Mouse (Mus musculus): ENCODE measurements around the gene Pdia6.

Pdia6 gene

DNA sequence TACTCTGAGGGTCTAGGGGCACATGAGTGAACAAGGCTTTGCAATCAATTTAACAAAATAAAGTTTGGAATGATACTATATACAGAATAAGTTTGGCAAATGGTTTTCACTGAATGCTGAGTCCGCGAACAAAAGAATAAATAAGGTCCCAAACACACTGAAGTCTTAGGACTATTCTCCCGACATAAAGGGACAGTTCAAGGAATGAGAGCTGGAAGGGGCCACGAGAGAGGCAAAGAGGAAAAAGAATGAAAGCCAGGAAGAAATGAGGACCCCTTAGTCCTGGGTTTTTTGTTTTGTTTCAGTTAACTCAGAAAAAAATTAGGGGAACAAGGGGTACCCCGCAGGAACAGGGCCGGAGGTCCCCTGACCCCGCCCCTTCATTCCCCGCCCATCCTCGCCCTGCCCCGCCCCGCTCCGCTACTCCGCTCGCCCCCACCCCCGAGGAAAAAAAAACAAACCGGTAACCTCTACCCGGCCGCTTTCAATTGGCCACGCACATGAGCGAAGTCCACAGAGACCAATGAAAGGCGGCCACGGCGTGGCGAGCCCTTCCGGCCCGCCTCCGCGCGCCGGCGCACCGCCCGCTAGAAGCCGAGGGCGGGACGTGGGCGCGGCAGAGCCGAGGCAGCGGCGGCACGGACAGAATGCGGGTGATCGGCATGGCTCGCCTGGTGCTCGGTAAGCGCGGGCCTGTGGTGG is at the start of gene Pdia6:
Pdia6 (plus strand) TSS at position 575 of the 702 bp plus-strand sequence.
- peak; percentile 89 for DNase-seq

DNA sequence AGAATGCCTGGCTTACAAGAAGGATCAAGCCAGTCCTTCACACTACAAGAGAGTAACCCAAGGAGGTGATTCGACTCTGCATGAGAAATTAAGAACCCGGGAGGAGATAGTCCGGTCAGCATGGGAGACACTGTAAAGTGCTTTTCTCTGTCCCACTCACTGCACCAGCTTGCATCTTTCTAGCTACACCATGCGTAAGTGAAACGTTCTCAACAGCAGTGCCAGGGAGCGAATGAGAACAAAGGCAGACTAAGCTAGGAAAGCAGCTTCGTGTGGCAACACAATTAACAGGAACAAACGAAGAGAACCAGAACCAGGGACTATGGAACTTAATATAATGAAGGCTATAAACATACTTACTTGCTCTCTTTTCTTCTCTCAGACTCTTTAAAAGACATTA is 48.0 kb upstream of the Pdia6 start:
- no peak for DNase-seq

DNA sequence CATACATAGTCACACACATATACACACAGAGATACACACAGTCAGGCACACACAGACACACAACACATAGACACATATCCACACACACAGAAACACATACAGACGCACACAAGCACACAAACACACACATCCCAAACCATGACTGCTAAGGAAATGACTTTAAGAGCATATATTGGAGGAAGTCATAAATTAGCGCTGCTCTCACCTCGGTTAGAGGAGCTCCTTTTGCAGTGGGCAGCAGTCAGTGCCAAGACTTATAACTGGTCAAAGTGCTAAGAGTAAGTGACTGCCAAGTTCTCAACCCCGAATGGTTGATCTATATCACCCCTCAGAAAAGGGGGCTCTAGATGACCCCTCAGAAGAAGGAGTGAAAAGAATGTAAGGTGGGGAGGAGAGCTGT is 47.2 kb upstream of the Pdia6 start:
- no peak for DNase-seq

DNA sequence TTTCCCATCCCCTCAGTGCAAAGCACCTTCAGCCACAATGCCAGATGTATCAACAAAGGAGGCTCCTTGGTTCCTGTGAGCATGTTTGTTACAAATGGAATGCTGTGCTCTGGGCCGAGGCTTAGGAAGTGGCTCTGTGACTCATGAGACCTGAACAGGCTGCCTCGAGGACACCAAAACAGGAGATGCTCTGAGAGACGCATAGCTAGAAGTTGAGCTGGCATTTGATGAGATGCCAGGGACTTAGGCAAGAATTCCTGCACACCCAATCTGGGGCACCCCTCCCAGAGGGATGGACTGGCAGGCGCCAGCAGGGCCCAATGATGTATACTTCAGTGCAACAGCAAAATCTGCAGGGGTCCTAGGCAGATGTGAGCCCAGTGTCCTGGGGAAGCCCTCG is 45.7 kb upstream of the Pdia6 start:
- no peak for DNase-seq

DNA sequence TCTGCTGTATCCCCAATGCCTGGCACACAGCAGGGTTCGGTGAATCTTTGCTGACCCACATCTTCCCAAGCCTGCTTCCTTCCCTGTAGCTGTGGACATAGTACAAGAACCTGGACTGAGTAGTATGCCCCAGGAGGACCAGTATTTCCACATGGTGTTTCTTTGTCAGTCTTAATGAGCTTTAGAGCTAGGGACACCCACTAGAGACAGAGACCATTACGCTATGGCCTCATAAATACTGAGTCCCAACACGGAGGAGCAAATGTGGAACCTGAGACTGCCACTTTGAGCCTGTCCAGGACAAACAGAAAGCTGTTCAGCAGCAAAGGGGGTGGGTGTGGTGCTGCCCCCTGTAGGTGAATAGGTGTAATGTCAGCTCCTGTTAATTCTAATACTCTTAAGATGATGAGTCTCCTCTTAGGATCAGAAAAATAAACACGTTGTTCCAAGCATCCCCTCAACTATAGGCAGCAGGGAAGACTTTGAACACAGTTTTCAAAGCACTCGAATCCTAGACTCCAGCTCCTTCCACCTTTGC is 44.4 kb upstream of the Pdia6 start:
- no peak for DNase-seq

DNA sequence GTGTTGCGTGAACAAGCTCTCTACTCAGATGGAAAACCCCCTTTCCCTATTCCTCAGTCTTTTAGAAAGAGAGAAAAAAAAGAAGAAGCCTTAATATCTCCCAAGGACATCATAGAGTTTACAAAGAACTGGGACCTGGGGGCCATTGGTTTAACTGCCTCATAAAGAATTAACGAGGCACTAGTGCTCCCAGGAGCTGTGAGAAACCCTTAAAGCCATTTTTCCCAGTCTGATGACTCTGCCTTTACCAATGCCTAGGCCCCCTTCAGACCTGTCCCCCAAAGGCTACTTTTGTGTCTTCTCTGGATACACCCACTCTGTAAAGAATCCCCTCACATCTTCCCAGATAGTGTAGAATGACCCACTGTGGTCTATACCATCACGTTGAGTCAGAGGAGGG is 43.3 kb upstream of the Pdia6 start:
- DNase-seq, result no peak

DNA sequence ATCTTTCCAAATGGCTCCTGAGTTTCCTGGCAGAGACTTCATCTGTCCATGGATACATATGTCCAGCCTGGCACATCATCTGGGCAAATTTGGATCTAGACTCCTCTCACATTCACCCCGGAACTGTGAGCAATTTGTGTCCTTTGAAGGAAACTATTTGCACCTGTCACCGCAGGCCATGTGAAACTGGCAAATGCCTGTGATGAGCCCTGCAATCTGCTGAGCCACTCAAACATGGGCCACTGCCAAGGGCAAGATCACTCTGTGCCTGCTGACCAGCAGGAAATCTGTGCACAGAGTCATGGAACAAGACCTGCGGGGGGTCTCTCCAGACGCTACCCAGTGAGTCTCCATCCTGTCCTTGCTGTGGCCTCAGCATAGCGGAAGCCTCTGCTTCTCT is 41.3 kb upstream of the Pdia6 start:
- peak; percentile 95 for DNase-seq

DNA sequence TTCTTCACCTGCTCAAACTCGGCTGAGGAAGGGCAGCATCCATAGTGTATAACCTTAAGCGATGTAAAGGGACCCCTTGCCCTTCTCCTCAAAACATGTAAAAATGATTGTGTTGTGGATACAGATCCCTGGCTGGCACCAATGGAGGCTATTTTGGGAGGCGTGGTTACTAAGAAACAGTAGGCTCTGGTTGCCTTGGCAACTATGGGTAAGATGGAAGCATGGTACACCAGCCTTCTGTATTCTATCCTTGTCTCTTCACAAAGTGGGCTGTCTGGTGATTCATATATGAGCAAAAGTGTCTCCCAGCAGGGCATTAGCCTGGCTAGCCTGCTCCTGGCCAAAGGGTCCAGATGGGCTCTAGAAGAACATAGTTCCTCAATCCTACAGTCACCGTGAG is 38.4 kb upstream of the Pdia6 start:
- DNase-seq, result no peak

DNA sequence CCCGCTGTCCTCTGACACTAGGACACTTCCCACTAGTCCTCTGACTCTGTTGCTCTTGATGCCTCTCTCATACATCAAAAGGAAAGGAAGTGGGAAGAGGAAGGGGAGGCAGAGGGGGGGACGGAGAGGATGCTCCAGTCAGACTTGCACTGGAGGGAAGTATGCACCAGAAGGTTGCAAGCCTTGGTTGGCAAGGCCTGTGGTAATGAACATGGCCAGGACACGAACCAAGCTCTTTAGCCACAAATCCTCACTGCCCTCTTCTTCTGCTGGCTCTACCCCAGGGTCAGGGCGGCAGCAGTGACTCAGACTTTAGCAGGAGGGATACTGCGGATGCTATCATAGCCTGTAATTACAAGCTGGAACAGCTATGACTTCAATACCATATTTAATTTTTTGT is 35.8 kb upstream of the Pdia6 start:
- no peak for DNase-seq

DNA sequence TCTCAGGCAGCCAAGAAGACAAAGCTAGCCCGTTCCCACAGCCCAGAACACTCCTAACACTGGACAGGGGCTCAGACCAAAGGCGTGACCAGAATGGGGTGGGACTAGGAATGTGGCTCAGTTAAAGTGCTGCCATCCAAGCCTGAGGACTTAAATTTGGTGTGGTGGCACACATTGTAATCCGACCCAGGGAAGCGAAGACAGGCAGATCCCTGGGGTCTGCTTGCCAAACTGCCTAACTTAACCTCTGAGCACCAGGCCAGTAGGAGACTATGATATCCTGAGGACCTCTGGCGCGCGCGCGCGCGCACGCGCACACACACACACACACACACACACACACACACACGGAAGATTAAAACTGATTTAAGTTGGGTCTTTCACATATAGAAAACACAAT is 34.8 kb upstream of the Pdia6 start:
- no peak for DNase-seq

DNA sequence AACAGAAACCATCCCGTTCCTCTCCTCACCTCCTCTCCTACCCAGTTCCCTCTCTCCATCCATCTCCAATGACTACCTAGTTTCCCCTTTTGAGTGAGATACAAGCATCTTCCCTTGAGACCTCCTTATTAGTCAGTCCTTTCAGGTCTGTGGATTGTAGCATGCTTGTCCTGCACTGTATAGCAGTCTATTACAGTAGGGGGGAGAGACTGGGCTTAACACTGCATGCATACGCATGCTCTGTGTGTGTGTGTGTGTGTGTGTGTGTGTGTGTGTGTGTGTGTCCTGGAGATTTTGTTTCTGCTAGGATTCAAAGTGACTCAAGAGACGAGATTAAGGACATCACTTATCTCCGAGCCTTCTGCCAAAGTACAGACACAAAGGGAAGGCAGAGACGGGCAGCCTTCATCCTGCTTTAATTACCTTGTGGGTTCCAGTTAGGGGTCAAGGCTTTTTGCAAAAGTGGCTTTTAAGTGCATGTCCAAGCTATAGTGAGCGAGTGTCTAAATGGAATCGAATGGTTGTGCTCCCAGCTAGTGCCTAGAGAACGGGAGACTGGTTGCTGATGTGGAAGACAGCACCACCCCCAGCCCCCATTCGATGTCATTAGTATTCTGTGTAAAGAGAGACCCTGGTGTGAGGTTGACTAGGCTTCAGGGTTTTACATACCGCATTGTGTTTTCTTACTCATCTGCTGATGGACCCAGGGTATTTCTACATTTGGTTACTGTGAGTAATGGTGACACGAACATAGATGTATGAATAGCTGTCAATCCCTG is 30.6 kb upstream of the Pdia6 start:
- no peak for DNase-seq

DNA sequence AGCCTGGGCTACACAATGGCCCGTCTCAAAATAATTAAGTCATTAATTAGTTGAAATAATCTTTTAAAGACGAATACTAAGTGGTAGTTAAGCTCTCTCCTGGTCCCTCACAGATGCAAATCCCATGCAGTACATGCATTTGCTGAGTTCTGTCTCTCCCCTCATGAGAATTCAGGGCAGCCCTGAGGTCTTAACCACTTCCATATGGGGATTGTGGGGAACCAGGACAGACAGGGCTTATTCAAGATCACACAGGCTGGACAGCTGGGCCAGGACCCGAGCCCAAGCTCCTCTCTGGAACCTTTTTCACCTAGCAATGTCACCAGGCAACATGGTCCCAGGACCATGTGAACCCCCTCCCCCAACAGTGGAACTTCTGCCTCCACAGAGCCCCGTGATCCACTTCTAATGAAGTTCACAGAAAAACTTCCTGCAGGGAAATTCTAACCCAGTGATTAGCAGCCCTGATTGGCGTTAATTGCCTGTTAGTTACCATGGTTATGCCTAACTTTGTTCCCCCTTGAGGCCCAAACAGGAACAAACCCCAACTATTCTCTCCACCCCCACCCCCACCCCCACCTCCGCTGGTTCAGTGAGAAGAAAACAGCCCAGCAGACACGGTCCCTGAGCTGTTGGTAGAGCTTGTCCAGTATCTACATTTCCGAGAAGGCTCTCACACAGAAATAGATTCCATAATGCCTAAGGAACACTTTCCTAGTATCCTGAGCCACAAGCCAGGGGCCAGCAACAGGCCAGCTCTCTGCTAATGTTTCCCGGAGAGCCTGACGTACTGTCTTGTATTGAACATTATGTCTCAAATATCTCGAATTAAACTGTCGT is 27.5 kb upstream of the Pdia6 start:
- DNase-seq, result no peak

DNA sequence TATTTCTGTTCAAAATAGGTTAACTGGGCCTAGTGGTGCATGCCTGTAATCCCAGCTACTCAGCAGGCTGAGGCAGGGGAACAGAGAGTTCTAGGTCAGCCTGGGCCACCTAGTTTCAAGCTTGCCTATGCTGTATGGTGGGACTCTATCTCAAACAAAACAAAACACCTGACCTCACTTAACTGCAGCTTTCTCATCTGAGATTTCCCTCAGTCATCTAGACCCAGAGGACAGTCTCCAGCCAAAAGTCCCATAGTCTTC is 27.0 kb upstream of the Pdia6 start:
- no peak for DNase-seq

DNA sequence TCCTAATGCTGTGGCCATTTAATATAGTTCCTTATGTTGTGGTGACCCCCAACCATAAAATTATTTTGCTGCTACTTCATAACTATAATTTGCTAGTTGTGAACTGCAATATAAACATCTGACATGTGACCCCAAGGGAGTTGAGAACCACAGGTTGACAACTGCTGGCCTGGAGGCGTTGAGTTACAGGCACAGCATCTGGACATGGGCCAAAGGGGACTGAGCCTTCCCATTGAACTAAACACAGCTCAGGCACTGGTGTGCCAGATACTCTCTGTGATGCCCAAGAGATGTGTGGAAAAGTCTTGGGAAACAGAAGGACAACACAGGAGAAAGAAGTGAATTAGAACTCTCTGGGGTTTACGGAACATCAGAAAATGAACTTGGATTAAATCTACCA is 25.3 kb upstream of the Pdia6 start:
- no peak for DNase-seq

DNA sequence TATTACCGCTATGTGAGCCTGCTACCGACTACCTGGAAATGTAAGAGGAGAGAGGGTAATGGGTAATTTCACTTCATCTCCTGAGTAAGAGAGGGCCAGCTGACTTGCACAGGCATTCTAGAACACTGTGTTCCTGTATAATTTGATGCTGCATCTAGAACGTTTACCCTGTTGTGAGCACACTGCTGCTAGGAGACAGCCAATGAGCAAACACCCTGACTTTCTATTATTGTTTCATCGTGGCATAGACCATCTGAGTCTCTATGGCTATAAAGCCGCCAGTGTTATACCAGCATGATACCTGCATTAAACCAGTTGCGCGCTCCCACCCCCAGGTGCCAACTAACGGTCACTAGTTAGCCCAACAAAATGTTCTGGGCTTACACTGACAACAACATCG is 24.7 kb upstream of the Pdia6 start:
- no peak for DNase-seq

DNA sequence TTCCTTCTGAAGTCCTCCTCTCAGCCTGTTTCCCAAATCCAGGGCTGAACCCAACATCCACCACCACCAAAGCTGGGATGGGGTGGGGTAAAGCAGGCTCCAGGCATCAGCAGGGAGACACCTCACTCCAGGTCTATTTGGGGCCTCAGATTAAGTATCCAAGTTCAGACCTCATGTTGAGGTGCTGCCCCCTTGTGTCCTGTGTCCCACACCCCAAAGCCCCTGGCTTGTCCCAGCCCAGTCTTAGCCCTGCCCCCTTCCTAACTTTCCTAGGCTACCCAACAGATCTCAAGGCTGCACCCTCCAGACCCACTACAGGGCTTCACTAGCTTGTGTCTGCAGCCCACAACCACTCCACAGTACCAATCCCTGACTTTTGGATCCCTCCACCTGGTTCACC is 24.3 kb upstream of the Pdia6 start:
- DNase-seq, result no peak

DNA sequence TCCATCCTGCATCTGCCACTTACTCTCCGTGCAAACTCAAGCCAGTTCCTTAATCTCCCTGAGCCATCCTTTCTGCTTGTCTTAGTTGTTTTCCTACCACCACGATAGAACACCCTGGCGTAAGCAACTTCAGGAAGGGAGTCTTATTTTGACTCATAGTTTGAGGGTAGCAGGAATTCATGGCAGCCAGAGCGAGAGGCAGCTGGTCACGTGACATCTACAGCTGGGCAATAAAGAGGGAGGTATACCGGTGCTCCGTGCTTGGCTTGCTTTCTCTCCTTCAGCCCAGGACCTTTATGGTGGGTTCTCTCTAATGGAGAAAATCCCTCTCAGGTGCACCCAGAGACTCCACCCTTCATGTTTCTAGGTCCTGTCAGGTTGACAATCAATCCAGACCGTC is 15.4 kb upstream of the Pdia6 start:
- no peak for DNase-seq

DNA sequence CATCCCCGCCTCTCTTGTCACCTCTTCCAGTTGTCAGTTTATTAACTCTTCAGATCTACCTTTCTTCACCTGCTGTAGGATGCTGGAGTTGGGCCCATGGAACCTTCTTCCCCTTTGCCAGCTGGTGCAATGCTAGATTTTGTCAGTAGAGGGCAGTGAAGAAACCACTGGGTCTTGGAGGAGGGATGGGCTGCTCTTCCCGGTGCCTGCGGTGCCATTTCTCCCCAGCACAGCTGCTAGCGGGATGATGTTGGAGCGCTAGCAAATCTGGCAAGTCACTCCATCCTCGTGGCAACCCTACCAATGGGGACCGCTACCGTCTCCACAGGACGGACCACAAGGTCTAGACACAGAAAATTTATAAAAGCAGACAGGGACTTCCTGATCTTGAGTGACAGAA is 13.3 kb upstream of the Pdia6 start:
- peak; percentile 54 for DNase-seq

DNA sequence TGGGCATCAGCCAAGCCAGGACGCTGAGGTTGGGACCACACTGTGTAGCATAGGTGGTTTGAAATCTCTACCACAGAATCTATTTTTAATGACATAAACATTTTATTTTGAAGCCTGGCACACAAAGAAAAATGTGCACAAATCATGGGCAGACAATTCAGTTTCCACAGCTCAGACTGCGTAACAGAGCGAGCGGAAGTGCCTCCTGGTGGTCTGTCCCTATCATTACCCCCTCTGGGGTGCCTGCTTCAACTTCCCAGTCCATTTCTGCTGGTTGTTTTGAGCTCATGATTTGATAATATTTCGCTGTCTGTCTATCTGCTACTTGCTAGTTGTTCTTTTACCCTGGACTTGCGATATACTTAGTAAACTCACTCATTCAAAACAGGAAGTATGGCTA is 10.7 kb upstream of the Pdia6 start:
- DNase-seq, result no peak

DNA sequence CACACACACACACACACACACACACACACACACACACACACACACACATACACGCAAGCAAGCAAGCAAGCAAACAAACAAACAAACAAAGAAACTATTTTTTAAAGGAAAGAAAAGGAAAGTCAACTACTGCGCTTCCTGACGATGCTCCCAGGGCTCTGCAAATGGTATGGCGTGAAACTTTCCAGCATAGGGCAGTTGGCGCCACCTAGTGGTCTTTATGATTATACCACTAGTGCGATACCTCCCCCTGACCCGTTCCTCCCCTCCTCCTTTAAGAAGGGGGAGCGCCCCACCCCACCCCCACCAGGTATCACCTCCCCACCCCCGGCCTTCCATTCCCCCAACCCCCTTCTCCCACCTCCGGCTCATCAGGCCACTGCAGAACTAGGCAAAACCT is 9.4 kb upstream of the Pdia6 start:
- DNase-seq, result peak; percentile 36

DNA sequence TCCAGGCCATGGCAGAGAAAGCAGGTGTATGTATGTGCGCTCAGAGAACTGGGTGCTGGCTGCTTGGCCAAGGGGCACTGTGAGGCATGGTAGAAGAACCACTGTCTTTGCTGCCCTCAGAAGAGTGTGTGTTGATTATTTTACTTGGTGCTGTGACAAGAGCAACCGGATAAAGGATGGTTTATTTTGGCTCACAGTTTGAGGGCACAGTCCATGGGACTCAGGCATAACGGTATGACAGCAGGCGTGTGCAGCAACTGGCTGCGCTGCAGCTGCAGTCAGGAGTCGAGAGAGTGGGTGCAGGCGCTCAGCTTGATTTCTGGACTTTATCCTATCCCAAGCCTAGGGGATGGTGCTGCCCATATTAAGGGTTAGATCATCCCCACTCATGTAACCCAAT is 7.9 kb upstream of the Pdia6 start:
- DNase-seq, result no peak

DNA sequence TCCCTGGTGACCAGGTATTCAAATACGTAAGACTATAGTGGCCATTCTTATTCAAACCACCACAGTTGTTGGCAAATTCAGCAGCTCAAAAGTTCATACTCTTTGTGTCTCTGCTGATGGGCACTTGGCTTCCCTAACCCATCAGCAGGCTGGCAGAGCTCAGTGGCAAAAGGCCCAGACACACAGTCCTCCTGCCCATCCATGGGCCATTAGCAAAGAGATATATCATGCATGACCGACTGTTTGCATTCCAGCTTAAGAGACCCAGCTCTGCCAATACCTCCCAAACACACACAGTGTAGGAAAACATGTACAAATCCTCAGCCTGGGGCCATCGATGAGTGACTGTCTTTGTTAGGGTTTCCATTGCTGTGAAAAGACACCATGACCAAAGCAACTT is 5.3 kb upstream of the Pdia6 start:
- no peak for DNase-seq

DNA sequence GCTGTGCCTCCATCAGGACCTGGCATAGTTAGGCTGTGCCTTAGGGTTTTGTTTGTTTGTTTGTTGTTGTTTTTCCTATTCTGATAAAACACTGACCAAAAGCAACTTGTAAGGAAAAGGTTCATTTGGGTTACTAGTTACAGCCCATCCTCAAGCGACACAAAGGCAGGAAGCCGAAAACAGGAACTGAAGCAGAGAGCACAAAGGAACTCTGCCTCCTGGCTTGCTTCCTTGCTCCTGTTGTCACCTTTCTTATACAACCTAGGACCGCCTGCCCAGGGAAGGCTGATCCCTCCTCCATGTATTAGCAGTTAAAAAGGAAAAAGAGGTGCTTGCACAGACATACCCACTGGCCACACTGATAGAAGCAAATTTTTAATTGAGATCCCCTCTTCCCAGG is 2.5 kb upstream of the Pdia6 start:
- no peak for DNase-seq

DNA sequence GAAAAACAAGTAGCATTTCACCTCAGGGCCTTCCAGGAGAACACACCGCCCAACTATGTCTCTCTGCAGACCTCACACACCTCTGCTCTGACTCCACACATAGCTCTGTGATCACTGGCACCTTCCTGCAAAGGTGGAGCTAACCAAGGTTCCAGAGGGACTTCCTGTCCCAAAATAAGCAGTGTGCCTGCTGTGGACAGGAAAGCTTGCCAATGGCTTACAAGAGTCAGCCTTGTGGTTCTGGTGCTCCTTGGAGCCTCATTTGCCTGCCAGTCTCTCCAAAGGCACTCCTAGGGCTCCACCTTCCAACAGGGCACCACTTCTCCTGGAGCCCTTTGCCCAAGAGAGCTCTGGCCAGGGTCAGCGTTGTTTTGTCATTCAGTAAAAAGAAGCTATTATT is 1.5 kb upstream of the Pdia6 start:
- DNase-seq, result no peak

Data from cerebellum, adult 11-12 months (tissue).